Mouse (Mus musculus): ENCODE measurements at regions not wholly inside any gene's neighbourhood (a gene's known extent, or its start where the extent isn't known, plus 50 kb on each side); places are given as distances from the start of the nearest gene placed in this dataset.

GRCm38 (mm10) chr5:41348410-41348821 lies 359.5 kb downstream of the Rab28 start:
- TF ChIP-seq CTCF (IDR thresholded peaks at IDR 0.05; ENCODE audit: borderline replicate concordance, insufficient read depth, low read depth, low read length) (no peak), POLR2A (IDR thresholded peaks at IDR 0.05; ENCODE audit: borderline replicate concordance, insufficient read depth, low read length) (no peak)

Data from cerebellum, adult 2 months (tissue).